Mouse (Mus musculus): ENCODE measurements around the gene H60b. TPM values are rescaled to one million over a fixed set of nuclear protein-coding genes. Genes with fewer than 3 reads are reported as not detected.
A peak's percentile ranks its signal among the peaks of the same experiment; 100 is the strongest.
"Not testable (repeated sequence)": the region's sequence is repeated elsewhere in the genome, so short reads cannot be mapped to it uniquely, and the experiment has no call there.

The H60b gene
- polyA plus RNA-seq, 1 experiment from 2014 or later, result not detected

DNA sequence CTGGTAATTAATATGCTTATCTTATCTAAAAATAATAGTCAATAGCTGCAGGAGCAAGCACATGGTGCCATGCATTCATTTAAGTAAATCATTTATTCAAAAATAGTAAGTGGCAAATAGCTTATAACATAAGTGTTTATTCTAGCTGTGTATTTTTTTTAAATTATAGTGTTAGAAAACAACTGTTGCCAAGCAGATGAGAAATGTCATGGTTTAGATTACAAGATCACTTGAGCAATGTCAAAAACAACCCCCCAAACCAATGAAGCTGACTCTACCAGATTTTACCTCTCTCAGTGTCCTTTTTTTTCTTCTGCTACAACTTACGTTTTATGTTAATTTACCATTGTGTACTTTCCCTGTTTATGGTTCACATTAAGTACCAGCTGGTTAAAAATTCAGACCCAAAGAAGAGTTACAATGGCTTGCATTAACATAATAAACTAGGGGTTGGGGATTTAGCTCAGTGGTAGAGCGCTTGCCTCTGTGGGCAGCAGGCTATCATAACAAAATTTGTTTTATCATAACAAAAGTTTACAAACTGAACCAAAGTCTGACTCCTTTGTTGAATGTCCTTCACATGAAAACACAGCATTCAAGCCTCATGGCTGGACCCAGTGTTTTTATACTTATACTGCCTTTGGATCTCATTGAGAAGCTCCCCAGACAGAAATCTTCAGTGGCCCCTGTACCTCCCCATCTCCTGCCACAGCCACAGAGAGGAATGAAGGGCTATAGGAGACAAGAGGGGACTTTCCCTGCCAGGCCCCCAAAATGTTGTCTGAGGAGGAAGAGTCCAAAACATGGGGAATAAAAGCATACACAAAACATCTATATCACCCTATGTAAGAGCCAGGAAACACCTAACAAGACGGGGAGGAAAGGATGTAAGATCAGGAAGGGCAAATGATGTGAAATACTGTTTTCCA lies 3.3 kb upstream of the H60b start:
- Histone ChIP-seq H3K4me2 (ENCODE audit: low read depth, low read length) (no peak overlapping the region), H3K9ac (replicated peaks) (no peak overlapping the region), H3K4me3 (ENCODE audit: low read depth, low read length) (no peak overlapping the region), H3K27ac (ENCODE audit: low read depth) (no peak overlapping the region), H3K27me3 (ENCODE audit: insufficient read depth, low read length) (peaks cover 81% of the 10 kb centered on the region), H3K36me3 (replicated peaks; ENCODE audit: insufficient read depth, low read length) (no peaks in the 10 kb centered on the region), H3K9me3 (ENCODE audit: low read length) (no peaks in the 10 kb centered on the region), H3K4me1 (ENCODE audit: insufficient read depth) (peaks cover 10% of the 10 kb centered on the region; the same call in 1 of the 2 replicates)
- no peak for TF ChIP-seq CTCF (IDR thresholded peaks at IDR 0.05; ENCODE audit: low read depth)
- no peak for TF ChIP-seq EP300 (IDR thresholded peaks at IDR 0.05; ENCODE audit: low read depth)
- WGBS (ENCODE audit: insufficient replicate concordance), result 20% methylated on average over 3 of the region's 3 CpGs
- ATAC-seq (no peak), DNase-seq (no peak)

DNA sequence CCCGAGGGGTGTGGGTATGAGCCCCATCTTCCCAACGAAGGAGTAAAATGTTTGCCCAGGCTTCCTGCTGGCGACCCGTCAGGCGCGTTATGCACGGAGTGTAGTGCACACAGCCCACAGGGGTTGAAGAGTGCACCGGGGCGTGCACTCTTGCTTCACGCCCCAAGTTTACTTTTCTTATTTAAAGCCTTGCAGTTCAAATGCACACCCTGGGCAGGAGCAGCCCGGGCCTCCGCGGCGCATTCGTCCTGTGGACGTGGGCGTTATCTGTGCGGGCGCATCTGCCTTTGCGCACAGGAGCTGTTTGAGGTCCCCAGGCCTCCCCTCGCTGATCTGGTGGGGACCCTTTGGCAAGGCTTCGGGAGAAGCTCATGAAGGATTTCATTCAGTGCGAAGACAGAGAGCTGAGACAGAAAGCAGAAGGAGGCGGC lies 760 bp downstream of the H60b start:
- Histone ChIP-seq H3K9me3 (ENCODE audit: low read length) (no peaks in the 10 kb centered on the region), H3K9ac (replicated peaks) (no peak overlapping the region), H3K36me3 (replicated peaks; ENCODE audit: insufficient read depth, low read length) (no peaks in the 10 kb centered on the region), H3K4me1 (ENCODE audit: insufficient read depth) (peaks cover 4% of the 10 kb centered on the region; the same call in 1 of the 2 replicates), H3K27ac (ENCODE audit: low read depth) (no peak overlapping the region), H3K4me2 (ENCODE audit: low read depth, low read length) (peak overlapping the region; percentile 55; the same call in 1 of the 2 replicates), H3K4me3 (ENCODE audit: low read depth, low read length) (no peak overlapping the region), H3K27me3 (ENCODE audit: insufficient read depth, low read length) (peaks cover 59% of the 10 kb centered on the region)
- no peak for TF ChIP-seq EP300 (IDR thresholded peaks at IDR 0.05; ENCODE audit: low read depth)
- TF ChIP-seq CTCF (IDR thresholded peaks at IDR 0.05; ENCODE audit: low read depth), result no peak
- ATAC-seq, result no peak
- peak; percentile 14 for DNase-seq
- WGBS (ENCODE audit: insufficient replicate concordance), result 4% methylated on average over 24 of the region's 24 CpGs

- no peak overlapping the region for H3K27ac ChIP-seq (ENCODE audit: low read depth)
- peaks cover 4% of the 10 kb centered on the region; the same call in 1 of the 2 replicates for H3K4me1 ChIP-seq (ENCODE audit: insufficient read depth)
- H3K4me2 ChIP-seq (ENCODE audit: low read depth, low read length), result no peak overlapping the region
- H3K36me3 ChIP-seq (replicated peaks; ENCODE audit: insufficient read depth, low read length), result no peaks in the 10 kb centered on the region
- H3K9me3 ChIP-seq (ENCODE audit: low read length), result no peaks in the 10 kb centered on the region
- ATAC-seq, result no peak
- H3K9ac ChIP-seq (replicated peaks), result no peak overlapping the region
- H3K4me3 ChIP-seq (ENCODE audit: low read depth, low read length), result no peak overlapping the region
- no peak for TF ChIP-seq EP300 (IDR thresholded peaks at IDR 0.05; ENCODE audit: low read depth)
- no peak for TF ChIP-seq CTCF (IDR thresholded peaks at IDR 0.05; ENCODE audit: low read depth)
- no peak for DNase-seq
- 8% methylated on average over 21 of the region's 23 CpGs for WGBS (ENCODE audit: insufficient replicate concordance)
- peaks cover 59% of the 10 kb centered on the region for H3K27me3 ChIP-seq (ENCODE audit: insufficient read depth, low read length)
Measured at GRCm38 (mm10) chr10:22159581-22160140, 1.3 kb downstream of the H60b start.

DNA sequence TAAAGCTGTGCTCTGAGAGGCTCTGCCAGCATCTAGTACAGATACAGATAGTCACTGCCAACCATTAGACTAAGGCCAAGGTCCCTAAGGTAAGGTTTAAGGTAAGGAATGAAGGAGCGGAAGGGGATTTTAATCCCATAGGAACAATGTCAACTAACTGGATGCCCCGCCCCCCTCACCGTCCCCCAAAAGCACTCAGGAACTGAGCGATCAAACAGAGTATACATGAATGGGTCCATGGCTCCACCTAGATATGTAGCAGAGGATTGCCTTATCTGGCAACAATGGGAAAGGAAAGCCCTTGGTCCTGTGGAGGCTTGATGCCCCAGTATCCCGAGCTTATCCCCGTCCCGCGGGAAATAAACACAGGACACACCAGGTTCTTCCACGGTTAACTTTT lies 4.9 kb downstream of the H60b start:
- WGBS (ENCODE audit: insufficient replicate concordance), result 9% methylated on average over 9 of the region's 9 CpGs
- ATAC-seq; H3K4me2 ChIP-seq (ENCODE audit: low read depth, low read length): not testable (repeated sequence)

DNA sequence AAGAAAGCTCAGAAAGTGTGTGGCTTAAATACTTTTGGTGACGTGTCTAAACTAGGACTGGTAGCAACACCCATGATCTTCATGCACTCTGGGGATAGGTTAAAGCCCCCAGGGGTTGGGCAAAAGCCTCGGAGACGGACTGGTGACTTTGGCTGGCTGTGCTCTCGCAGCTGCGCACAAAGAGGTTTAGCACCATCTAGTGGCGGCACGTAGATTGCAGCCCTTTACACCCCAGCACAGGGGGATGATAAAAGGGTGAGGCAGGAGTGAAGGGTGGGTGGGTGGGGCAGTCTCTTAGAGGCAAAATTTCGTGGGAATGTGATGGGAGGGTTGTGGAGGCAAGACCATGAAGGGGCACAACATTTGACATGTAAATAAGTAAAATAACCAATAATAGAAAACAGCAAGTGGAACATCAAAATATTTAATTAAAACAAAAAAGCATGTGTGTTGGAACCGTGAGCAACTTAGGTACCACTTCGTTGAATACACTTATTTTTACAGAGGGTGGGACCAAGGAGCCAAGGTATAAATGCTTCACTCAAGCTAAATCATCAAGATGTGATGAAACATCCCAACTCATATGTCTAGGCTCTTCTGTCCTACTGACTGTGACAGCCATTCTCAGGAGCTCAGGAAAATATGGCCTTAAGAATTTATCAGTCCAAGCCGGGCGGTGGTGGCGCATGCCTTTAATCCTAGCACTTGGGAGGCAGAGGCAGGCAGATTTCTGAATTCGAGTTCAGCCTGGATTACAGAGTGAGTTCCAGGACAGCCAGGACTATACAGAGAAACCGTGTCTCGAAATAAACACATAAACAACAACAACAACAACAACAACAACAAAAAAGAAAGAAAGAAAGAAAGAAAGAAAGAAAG lies 5.6 kb downstream of the H60b start:
- not testable (repeated sequence) for H3K4me3 ChIP-seq (ENCODE audit: low read depth, low read length); H3K4me2 ChIP-seq (ENCODE audit: low read depth, low read length); H3K27ac ChIP-seq (ENCODE audit: low read depth); H3K36me3 ChIP-seq (replicated peaks; ENCODE audit: insufficient read depth, low read length); H3K4me1 ChIP-seq (ENCODE audit: insufficient read depth); H3K9ac ChIP-seq (replicated peaks); H3K9me3 ChIP-seq (ENCODE audit: low read length)
- WGBS (ENCODE audit: insufficient replicate concordance), result 30% methylated on average over 14 of the region's 16 CpGs
- DNase-seq, result peak; percentile 61
- peak; percentile 68 for TF ChIP-seq CTCF (IDR thresholded peaks at IDR 0.05; ENCODE audit: low read depth)
- H3K27me3 ChIP-seq (ENCODE audit: insufficient read depth, low read length), result peaks cover 19% of the 10 kb centered on the region
- peak; percentile 43 for ATAC-seq

More for the DNA sequence above, 4.9 kb downstream of the H60b start:
- H3K9me3 ChIP-seq (ENCODE audit: low read length); H3K4me1 ChIP-seq (ENCODE audit: insufficient read depth); H3K4me3 ChIP-seq (ENCODE audit: low read depth, low read length); H3K9ac ChIP-seq (replicated peaks); H3K36me3 ChIP-seq (replicated peaks; ENCODE audit: insufficient read depth, low read length); H3K27ac ChIP-seq (ENCODE audit: low read depth); DNase-seq: not testable (repeated sequence)
- H3K27me3 ChIP-seq (ENCODE audit: insufficient read depth, low read length), result peaks cover 26% of the 10 kb centered on the region

DNA sequence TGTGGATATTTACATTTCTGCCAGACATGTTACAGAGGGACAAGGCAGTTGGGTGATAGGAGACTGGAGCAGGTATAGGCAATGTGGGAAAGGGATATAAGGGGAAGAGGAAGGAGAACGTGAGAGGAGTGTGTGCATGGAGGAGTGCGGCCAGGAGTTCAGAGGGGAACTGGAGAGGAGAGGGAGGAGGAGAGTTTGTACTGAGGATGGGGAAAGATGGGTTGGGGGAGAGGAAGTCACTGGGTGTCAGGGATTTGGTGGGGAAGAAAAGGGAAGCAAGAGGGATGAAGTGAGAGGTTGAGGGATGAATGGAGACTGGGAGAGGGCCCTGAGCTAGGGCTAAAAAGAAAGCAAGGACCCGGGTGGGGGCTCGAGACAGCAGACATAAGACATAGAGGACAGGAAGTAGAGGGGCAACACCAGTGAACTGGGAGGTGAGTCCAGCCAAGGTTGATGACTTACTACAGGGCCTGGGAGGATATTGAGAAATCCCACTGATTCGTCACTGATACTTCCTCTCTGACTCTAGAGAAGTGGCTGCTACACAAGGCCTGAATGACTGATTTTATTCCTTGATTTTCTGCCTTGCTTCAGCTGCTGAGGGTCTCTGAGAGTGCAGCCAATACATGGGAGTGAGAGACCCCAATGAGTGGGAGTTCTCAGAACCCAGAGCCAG lies 7.1 kb downstream of the H60b start:
- not testable (repeated sequence) for H3K9me3 ChIP-seq (ENCODE audit: low read length); H3K27me3 ChIP-seq (ENCODE audit: insufficient read depth, low read length); H3K4me2 ChIP-seq (ENCODE audit: low read depth, low read length); H3K4me1 ChIP-seq (ENCODE audit: insufficient read depth); H3K27ac ChIP-seq (ENCODE audit: low read depth); H3K4me3 ChIP-seq (ENCODE audit: low read depth, low read length); H3K9ac ChIP-seq (replicated peaks); DNase-seq; ATAC-seq; H3K36me3 ChIP-seq (replicated peaks; ENCODE audit: insufficient read depth, low read length)
- WGBS (ENCODE audit: insufficient replicate concordance), result 42% methylated on average over 4 of the region's 5 CpGs

- WGBS (ENCODE audit: insufficient replicate concordance), result 45% methylated on average over 2 of the region's 2 CpGs
Measured at GRCm38 (mm10) chr10:22166025-22166424, 7.6 kb downstream of the H60b start.

GRCm38 (mm10) chr10:22167061-22167460 lies 8.7 kb downstream of the H60b start:
- DNase-seq; ATAC-seq; H3K27ac ChIP-seq (ENCODE audit: low read depth); H3K4me3 ChIP-seq (ENCODE audit: low read depth, low read length); H3K9ac ChIP-seq (replicated peaks); H3K4me1 ChIP-seq (ENCODE audit: insufficient read depth); H3K4me2 ChIP-seq (ENCODE audit: low read depth, low read length); H3K27me3 ChIP-seq (ENCODE audit: insufficient read depth, low read length); H3K36me3 ChIP-seq (replicated peaks; ENCODE audit: insufficient read depth, low read length); H3K9me3 ChIP-seq (ENCODE audit: low read length): not testable (repeated sequence)
- WGBS (ENCODE audit: insufficient replicate concordance), result 43% methylated on average over 1 of the region's 1 CpGs

More at GRCm38 (mm10) chr10:22166025-22166424, 7.6 kb downstream of the H60b start:
- ATAC-seq; H3K27me3 ChIP-seq (ENCODE audit: insufficient read depth, low read length); H3K9ac ChIP-seq (replicated peaks); DNase-seq; H3K36me3 ChIP-seq (replicated peaks; ENCODE audit: insufficient read depth, low read length); H3K27ac ChIP-seq (ENCODE audit: low read depth); H3K4me3 ChIP-seq (ENCODE audit: low read depth, low read length); H3K4me1 ChIP-seq (ENCODE audit: insufficient read depth); H3K4me2 ChIP-seq (ENCODE audit: low read depth, low read length); H3K9me3 ChIP-seq (ENCODE audit: low read length): not testable (repeated sequence)

Measured in liver, postnatal 0 days (tissue).